Mouse (Mus musculus) hindbrain, embryonic 11.5 days (tissue): ENCODE data around the gene Vkorc1l1. TPM values are rescaled to one million over a fixed set of nuclear protein-coding genes. Genes with fewer than 3 reads are reported as not detected.

Experiments
- ATAC-seq: fragments of 200-750 bp; cut with Nextera tagmentation; 2 replicates; pipeline ENCODE4 v1.8.0; 2017; ENCODE audit warnings: mild to moderate bottlenecking, moderate TSS enrichment, moderate library complexity; ENCODE audit not compliant: low FRiP score
- DNase-seq: peaks from one replicate; pipeline ENCODE4 v3.0.0-alpha.2; 2015; ENCODE audit warnings: low spot score
- H3K27ac ChIP-seq: fragments of 300-500 bp; sonication (generic); 2 replicates; pipeline ENCODE4 v1.5.1; 2014; ENCODE audit warnings: mild to moderate bottlenecking, low read depth, low read length
- H3K27me3 ChIP-seq: fragments of 300-500 bp; sonication (generic); 2 replicates; pipeline ENCODE4 v1.6.1; 2014; ENCODE audit warnings: mild to moderate bottlenecking, low read length, moderate library complexity, mixed read lengths; ENCODE audit not compliant: control insufficient read depth, insufficient read depth
- H3K36me3 ChIP-seq: fragments of 300-500 bp; sonication (generic); 2 replicates; pipeline ENCODE4 v1.6.1; 2014; ENCODE audit warnings: mild to moderate bottlenecking, low read length, moderate library complexity, mixed read lengths; ENCODE audit not compliant: control insufficient read depth, insufficient read depth
- H3K4me1 ChIP-seq: fragments of 300-500 bp; sonication (generic); replicated peaks from 2 replicates; pipeline ENCODE4 v1.6.1; 2014; ENCODE audit warnings: low read length, mixed read lengths; ENCODE audit not compliant: control insufficient read depth, insufficient read depth
- H3K4me2 ChIP-seq: fragments of 300-500 bp; sonication (generic); replicated peaks from 2 replicates; pipeline ENCODE4 v1.6.1; 2014; ENCODE audit warnings: mild to moderate bottlenecking, low read depth, low read length
- H3K4me3 ChIP-seq: fragments of 300-500 bp; sonication (generic); 2 replicates; pipeline ENCODE4 v1.5.1; 2014; ENCODE audit warnings: low read depth, low read length
- H3K9ac ChIP-seq: fragments of 300-500 bp; sonication (generic); 2 replicates; pipeline ENCODE4 v1.6.1; 2014; ENCODE audit warnings: low read depth, low read length
- H3K9me3 ChIP-seq: fragments of 300-500 bp; sonication (generic); 2 replicates; pipeline ENCODE4 v1.6.1; 2016; ENCODE audit warnings: low read length; ENCODE audit not compliant: control insufficient read depth
- WGBS: fragments of 180-500 bp; shearing (Covaris S2); extraction: QIAGEN DNeasy Blood & Tissue Kit; methylation state at CpG from one replicate; pipeline ENCODE4 v1.1.7; 2014; 5-methylcytosine and 5-hydroxymethylcytosine counted together
- polyA plus RNA-seq: library from polyadenylated mRNA; unstranded; fragments of >200 nt; fragmentation: Nextera tagmentation; extraction: Ambion mirVana; gene quantifications from 2 replicates; pipeline ENCODE4 v1.2.1, GENCODE M21; 2014

The Vkorc1l1 gene
- polyA plus RNA-seq, 1 experiment from 2014 or later: 28.5 TPM

- no peak overlapping the region for H3K9ac ChIP-seq
- no peak overlapping the region for H3K4me2 ChIP-seq
- H3K4me3 ChIP-seq: no peak overlapping the region
- no peaks in the 10 kb centered on the region for H3K9me3 ChIP-seq
- H3K36me3 ChIP-seq: no peaks in the 10 kb centered on the region
- no peaks in the 10 kb centered on the region for H3K4me1 ChIP-seq
- no peak overlapping the region for H3K27ac ChIP-seq
- DNase-seq (no peak), ATAC-seq (no peak)
- WGBS: 74% methylated on average over 5 of the region's 5 CpGs
- H3K27me3 ChIP-seq: no peaks in the 10 kb centered on the region
These were observed 79.7 kb downstream of the Vkorc1l1 start for GRCm38 (mm10) chr5:130021361-130021966.

DNA sequence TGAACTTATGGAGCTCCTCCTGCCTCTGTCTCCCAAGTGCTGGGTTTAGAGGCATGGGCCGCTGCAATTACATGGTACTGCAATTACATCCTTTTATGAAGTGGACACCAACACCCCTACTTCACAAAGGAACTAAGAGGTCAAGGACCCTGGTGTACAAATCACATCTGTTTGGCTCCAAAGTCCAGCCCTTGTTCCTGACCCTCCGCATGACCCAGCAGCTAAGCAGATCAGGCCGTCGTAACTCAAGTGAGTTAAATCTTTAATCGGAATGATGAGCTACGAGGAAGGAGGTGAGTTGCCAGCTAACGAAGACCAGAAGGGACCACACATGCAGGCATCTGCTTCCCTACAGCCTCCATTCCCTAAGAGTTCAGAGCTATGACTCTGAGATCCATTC lies 80.6 kb downstream of the Vkorc1l1 start:
- no peaks in the 10 kb centered on the region for H3K36me3 ChIP-seq
- H3K4me2 ChIP-seq: no peak overlapping the region
- H3K27me3 ChIP-seq: no peaks in the 10 kb centered on the region
- WGBS: 81% methylated on average over 7 of the region's 7 CpGs
- DNase-seq: no peak
- ATAC-seq: no peak
- no peak overlapping the region for H3K27ac ChIP-seq
- H3K4me1 ChIP-seq: no peaks in the 10 kb centered on the region
- H3K4me3 ChIP-seq: no peak overlapping the region
- no peaks in the 10 kb centered on the region for H3K9me3 ChIP-seq
- H3K9ac ChIP-seq: no peak overlapping the region

DNA sequence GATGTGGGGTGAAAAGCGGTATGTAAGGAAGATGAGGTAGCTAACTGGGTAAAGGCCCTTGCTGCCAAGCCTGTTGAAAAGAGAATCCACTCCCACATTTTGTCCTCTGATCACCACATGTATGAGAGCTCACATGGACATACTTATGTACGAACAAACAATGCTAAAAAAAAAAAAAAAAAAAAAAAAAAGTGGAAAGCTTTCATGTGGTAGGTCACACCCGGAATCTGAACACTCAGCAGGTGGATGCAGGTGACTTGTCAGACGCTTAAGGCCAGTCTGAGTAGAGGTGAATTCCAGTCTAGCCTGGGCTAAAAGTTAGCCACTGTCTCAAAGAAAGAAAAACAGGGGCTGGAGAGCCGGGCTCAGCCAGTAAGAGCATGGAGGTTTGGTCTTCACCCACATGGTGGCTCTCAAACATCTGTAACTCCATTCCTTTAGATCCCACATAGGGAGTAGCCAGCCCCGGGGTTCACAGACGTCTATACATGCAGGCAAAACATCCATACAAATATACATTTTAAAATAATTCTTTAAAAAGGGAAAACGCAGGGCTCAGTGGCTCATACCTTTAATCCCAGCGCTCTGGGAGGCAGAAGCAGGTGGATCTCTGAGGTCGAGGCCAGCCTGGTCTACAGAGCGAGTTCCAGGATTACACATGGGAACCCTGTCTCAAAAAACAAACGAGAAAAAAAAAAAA lies 81.4 kb downstream of the Vkorc1l1 start:
- no peaks in the 10 kb centered on the region for H3K9me3 ChIP-seq
- H3K9ac ChIP-seq: no peak overlapping the region
- peak overlapping the region; percentile 79; the same call in 1 of the 2 replicates for H3K4me2 ChIP-seq
- H3K36me3 ChIP-seq: no peaks in the 10 kb centered on the region
- WGBS: 45% methylated on average over 12 of the region's 12 CpGs
- peak overlapping the region; percentile 59; the same call in 1 of the 2 replicates for H3K4me3 ChIP-seq
- ATAC-seq: no peak
- DNase-seq: no peak
- no peaks in the 10 kb centered on the region for H3K27me3 ChIP-seq
- no peaks in the 10 kb centered on the region for H3K4me1 ChIP-seq
- H3K27ac ChIP-seq: no peak overlapping the region

DNA sequence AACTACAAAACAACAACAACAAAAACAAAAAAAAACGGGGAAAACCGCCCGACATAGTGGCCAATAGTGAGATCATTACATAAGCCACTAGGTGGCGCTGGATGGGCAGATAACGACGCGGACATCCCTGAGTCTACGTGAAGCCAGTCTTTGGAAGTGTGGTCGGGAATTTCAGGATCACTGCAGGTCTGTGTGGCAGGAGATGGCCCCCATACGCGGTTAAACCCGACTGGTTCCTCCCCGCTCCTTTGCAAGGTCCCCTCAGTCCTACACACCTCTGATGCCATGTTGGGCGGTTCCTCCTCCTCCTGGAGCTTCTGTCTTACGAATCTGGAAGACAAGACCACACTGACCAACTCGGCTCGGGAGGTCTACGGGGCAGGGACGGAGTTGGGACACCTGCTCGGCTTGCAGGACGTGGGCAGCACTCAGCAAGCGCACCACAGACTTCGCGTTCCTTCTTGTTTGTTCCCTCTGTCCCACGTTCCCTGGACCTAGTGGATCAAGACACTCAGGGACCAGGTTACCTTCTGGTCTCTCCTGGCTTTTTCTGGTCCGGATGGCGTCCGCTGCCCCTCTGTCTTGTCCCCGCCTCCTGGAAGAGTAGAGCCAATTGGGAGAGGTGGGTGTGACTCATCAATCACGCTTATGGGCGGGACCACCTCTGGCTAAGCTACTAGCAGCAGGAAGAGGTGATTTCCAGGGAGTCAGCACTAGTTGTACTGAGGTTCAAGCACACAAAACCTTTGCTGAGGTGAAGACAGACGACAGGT lies 82.2 kb downstream of the Vkorc1l1 start:
- H3K9ac ChIP-seq: peak overlapping the region; percentile 52
- H3K4me3 ChIP-seq: peak overlapping the region; percentile 59
- ATAC-seq (peak; percentile 92), DNase-seq (peak; percentile 89)
- no peaks in the 10 kb centered on the region for H3K4me1 ChIP-seq
- no peaks in the 10 kb centered on the region for H3K27me3 ChIP-seq
- H3K9me3 ChIP-seq: no peaks in the 10 kb centered on the region
- no peaks in the 10 kb centered on the region for H3K36me3 ChIP-seq
- peak overlapping the region; percentile 61 for H3K27ac ChIP-seq
- WGBS: under 1% methylated on average over 32 of the region's 32 CpGs
- peak overlapping the region; percentile 79 for H3K4me2 ChIP-seq

DNA sequence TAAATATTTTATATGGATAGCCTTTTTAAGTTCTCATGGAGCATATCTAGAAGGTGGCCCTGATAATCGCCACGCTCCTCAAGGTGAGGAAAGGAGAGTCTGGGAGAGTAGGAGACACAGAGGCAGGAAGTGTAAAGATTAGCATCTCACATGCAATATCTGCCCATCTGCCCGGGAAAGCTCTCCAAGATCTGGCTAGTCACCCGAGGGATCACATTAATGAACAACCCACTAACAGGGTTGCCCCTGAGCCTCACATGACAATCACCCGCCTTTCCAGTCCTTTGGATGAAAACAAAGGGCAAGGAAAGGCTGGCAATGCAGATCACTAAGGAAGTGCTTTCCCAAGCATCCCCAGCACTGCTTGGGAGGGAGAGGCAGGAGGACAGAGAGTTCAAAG lies 85.4 kb downstream of the Vkorc1l1 start:
- Histone ChIP-seq H3K36me3 (no peaks in the 10 kb centered on the region), H3K27ac (no peak overlapping the region), H3K9me3 (no peaks in the 10 kb centered on the region), H3K9ac (no peak overlapping the region), H3K27me3 (no peaks in the 10 kb centered on the region), H3K4me1 (no peaks in the 10 kb centered on the region), H3K4me3 (no peak overlapping the region), H3K4me2 (no peak overlapping the region)
- WGBS: 74% methylated on average over 5 of the region's 5 CpGs
- no peak for ATAC-seq
- DNase-seq: no peak

GRCm38 (mm10) chr5:130027696-130028095 lies 85.9 kb downstream of the Vkorc1l1 start:
- H3K27ac ChIP-seq: no peak overlapping the region
- H3K9ac ChIP-seq: no peak overlapping the region
- H3K4me3 ChIP-seq: no peak overlapping the region
- H3K9me3 ChIP-seq: no peaks in the 10 kb centered on the region
- no peaks in the 10 kb centered on the region for H3K27me3 ChIP-seq
- no peaks in the 10 kb centered on the region for H3K4me1 ChIP-seq
- no peaks in the 10 kb centered on the region for H3K36me3 ChIP-seq
- 84% methylated on average over 7 of the region's 7 CpGs for WGBS
- DNase-seq (no peak), ATAC-seq (no peak)
- H3K4me2 ChIP-seq: no peak overlapping the region

DNA sequence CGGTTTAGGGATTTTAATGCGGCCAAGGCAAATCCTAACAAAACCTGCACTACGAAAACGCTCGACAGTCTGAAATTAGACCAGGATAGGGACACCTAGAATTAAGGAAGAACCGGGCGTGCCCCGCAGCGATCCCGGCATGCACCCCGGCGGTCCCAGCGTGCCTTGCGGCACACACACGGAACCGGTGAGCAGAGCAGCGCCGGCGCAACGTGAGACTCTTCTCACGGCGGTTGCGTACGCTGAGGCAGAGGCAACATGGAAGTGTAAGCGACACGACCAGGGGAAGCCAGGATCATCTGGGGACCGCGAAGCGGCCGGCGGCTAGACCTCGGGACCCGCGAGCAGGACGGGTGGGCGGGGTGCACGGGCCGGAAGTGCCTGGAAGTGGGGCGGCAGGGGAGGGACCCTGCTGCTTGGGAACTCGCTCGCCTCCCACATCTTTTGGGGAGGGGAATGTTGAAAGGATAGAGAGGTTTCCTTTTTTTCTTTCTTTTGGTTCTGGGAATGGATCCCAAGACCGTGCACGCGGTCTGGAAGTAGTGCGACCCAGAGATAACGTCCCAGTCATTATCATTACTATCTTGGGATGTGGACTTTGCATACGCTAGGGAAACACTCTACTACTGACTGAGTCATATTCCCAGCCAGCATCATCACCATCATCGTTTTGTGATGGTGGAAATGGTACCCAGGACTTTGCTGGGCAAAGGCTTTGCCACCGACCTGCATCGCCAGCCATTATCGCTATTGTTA lies 87.5 kb downstream of the Vkorc1l1 start, which contains the start of the genes Asl and Crcp:
TSS of gene Asl (minus strand) at position 106 of the 756 bp plus-strand sequence.
TSS of gene Crcp (plus strand) at position 149 of the 756 bp plus-strand sequence.
- DNase-seq (peak; percentile 85), ATAC-seq (peak; percentile 82)
- Histone ChIP-seq H3K4me3 (peak within 1 kb of the TSS; percentile 68), H3K9ac (peak within 1 kb of the TSS; percentile 71), H3K9me3 (no peaks in the 10 kb centered on the region), H3K27me3 (no peaks in the 10 kb centered on the region), H3K4me2 (peak within 1 kb of the TSS; percentile 68), H3K36me3 (no peaks in the 10 kb centered on the region), H3K27ac (peak within 1 kb of the TSS; percentile 90), H3K4me1 (no peaks in the 10 kb centered on the region)
- 2% methylated on average over 46 of the region's 51 CpGs for WGBS
